Mouse (Mus musculus) CD4-positive naive resting alpha-beta T cell, adult 76 days (primary cell): ENCODE results near the gene Lum. TPM values are rescaled to one million over a fixed set of nuclear protein-coding genes. Genes with fewer than 3 reads are reported as not detected.

Experiments
- total RNA-seq: library from RNA; stranded (reverse); gene quantifications from one replicate; pipeline ENCODE4 v1.2.4, GENCODE M21; 2023

Gene Lum
- not detected for total RNA-seq

DNA sequence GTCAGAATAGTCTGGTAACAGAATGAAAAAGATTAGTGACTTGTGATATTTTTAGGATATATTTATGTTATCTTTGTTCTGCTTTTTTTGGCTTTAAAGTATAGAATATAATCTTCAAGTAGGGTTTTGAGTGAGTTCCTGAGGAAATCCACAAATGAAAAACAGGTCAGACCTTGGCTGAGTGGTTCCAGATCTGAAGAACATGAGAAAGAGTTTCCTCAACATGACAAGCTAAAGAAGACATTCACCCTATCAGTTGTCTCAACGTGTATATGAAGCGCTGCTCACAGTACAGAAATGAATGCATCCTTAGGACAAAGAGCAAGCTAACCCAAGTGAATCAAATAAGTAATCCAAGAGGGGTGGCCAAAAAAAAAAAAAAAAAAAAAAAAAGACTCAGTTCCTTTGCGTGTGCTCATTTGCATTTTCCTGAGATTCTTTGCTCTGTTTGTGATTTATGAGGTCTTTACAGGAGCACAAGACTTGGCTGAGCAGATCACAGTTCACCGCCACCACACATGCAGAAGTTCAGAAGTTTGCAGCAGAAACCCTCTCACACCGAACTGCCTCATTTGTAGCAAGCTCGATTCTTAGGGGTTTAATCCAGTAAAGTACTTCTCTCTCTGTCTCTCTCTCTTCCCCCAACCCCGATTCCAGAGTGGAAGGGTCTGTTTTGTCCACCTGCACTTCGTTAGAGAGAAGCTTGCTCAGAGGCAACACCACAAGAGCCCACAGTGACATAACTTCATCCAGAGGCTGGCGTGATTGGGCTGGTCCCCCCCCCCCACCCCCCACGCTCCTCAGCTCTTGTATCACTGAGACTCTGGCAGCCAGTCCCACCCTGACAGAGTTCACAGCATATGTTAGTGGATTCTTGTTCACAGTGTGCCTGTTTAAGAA lies at the start of gene Lum:
Gene Lum, plus strand, starts transcription at position 172 of the 900 bp plus-strand sequence.

DNA sequence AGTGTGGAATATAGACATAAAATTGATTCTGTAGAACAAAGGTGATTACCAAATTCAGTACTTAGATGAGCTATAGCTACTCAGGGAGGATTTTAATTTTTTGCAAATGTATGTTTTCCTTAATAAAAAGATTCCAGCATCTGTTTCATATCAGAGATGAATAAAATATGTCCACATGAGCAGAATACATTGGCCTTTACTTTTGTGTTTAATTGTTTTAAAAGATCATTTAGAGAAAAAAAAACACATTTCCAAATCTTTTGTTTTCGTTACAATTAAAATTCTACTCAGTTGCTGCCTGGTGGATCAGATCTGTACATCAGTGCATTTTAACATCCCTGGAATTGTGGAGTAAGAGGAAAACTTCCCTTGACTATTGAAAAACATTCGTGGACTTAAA lies 41.7 kb downstream of the Lum start, which contains the start of gene Kera:
Gene Kera, plus strand, starts transcription at position 301 of the 400 bp plus-strand sequence.

Other genes starting within 250 kb of the Lum start
- gene Dcn, start 85.5 kb upstream of the Lum start, total RNA-seq: 1.4 TPM
- gene Kera, start 41.8 kb downstream of the Lum start, total RNA-seq: not detected
- gene Epyc, start 78.9 kb downstream of the Lum start, total RNA-seq: not detected
- gene Ccer1, start 127.9 kb downstream of the Lum start, total RNA-seq: not detected
- not detected for gene C030005K15Rik, start 161.6 kb downstream of the Lum start, total RNA-seq